Mouse (Mus musculus): Measurements from ENCODE around the gene Anxa11.
"Not testable (repeated sequence)": the region's sequence is repeated elsewhere in the genome, so short reads cannot be mapped to it uniquely, and the experiment has no call there.

Gene Anxa11

DNA sequence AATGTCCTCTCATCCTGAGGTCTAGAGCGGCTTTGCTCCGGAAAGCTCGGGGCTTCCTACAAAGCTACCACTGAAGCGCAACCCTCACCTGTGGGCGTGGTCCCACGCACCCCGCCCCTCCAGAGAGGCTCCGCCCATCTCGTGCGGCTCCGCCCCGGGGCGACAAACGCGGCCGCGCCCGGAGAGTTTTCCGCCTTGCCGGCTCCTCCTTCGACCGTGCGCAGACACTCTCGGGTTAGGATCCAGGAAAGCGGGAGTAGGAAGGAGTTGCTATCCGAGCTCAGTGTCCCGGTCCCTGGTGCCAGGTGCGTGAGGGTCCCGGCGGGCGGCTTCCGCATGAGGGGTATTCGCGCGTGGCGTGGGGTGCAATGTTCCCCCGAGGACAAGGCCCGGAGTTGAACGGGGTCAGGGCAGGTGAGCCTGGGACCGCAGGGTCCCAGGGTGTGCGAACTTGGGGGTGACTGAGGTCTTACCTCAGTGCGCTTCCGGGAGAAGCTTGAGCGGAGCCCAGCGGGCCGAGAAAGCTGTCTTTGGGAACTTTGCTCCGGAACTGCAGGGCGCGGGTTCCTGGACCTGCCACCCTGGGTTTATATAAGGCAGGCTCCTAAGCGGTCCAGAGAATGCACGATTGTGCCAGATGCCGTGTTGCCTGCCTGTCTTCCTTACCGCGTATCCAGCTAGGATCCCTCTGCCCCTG lies at the start of gene Anxa11:
Gene Anxa11, plus strand, starts transcription at position 166 of the 697 bp plus-strand sequence.
- peak; percentile 89 to 96 for DNase-seq

DNA sequence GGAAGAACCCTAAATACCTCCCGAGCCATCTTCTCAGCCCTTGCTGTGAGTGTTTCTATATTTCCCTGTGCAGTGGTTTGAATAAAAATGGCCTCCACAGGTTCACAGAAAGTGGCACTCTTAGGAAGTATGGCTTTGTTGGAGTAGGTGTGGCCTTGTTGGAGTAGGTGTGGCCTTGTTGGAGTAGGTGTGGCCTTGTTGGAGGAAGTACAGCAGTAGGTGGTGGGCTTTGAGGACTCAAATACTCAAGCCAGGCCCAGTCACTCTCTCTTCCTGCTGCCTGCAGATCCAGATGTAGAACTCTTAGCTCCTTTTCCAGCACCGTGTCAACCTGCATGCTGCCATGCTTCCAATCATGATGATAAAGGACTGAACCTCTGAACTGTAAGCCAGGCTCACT lies 47.6 kb upstream of the Anxa11 start:
- DNase-seq: no peak

DNA sequence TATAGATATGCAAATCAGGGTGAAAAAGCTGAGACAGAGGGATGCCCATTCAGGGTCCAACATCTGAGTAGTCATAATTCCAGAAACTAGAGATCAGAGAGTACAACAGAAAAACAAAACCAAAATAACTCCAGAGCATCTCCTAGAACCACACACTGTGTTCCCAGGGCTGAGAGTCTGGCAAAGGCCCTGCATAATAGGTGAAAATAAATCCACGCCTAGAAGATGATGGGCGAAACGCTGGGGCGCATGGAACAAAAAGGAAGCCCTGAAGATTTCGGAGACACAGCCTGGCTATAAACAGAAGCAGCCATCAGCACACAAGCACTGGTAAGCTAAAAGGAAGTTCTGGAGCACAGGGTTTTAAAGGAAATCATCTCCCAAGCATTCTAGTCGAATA lies 46.9 kb upstream of the Anxa11 start:
- no peak for DNase-seq

DNA sequence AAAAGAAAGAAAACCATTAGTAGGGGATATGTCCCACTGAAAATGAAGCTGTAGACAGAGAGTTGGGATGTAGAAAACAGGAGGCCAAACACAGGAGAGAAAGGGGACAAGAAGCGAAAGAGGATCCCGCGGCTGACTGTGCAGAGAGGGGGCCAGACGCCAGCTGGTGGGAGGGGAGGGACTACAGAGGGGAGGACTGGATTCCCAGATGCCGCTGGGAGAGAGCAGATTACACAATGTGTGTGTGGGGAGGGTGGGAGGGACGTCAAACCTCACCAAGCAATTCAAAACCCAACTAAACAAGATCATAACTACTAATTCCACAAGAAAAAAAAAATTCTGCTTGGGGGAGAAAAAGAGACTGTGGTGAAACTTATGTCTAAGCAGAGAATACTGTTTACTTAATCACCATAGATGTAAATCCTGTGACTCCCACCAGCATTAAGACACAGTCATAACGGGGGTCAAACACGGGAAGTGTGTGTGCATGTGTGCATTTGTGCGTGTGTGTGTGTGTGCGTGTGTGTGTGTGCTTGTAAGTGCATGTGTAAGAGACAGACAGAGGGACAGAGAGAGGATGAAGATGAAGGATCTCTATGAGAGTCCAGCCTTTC lies 46.3 kb upstream of the Anxa11 start:
- no peak for DNase-seq

DNA sequence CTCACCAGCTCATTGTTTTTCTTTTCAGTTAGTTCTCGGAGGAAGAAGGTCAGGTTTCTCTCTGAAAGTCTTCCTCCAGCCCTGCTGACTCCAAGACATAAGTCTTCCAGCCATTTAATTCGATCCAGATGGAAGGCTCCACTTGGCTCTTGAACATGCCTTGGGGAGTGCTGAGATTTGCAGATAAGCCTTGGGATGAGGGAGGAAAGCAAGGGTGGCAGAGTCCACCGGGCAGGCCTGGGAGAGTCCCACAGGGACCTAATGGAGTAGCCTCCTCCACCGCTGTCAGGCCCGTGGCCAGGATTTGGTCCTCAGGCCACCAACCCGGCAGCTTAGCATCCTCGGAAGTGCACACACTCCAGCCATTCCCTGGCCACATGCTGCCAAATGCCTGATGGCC lies 45.3 kb upstream of the Anxa11 start:
- DNase-seq: no peak

DNA sequence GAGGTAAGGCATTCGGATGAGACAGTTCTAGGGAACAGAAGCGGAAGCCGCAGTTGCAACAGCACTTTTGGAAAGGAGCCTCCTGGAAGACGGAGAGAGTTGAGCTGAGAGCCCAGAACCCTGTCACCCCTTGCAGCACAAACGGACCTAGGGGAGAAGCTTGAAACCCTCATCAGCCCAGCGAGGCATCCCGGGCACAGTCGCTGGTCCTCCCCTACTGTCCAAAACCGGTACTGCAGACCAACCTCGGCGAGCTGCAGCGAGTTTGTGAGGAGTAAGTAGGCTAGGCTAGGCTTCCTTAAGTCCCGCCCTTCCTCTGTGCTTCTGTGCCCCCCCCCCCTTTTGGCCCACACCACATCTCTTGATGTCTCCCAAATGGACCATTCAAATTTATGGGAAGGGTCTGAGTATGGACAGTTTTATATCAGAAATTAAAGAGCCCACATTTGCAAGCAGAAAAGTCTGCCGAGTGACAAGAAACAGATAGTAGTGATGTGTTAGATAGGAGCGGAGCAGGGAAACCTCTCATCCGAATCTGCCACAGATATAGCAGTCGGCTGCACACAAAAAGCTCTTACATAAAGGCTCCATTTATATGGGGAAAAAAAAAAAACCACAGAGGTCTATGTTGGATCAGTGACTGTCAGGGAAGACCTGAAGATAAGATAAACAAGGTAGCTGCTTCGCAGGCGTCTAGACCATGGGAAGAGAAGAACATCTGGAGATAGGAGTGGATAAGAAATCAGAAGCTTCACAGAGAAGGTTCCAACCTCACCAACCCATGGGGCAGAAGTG lies 41.6 kb upstream of the Anxa11 start:
- peak; percentile 61 to 83 for DNase-seq

DNA sequence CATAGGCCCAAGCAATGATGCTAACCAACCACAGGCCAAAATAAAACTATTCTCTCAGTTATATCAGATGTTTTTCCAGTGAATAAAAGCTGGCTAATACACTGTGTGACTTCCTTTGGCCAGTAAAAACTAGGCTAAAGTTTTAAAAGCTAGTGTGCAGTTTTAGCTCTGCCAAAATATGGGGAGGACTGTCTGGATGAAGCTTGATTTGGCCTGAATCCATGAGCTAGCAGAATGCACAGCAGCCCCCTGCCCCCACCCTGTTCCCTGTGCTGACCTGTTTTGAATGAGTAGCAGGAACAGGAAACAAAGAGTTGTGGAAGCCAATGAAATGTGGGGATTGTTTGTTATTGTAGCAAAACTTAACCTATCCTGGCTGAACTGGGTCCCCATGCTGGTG lies 39.4 kb upstream of the Anxa11 start:
- DNase-seq: no peak

DNA sequence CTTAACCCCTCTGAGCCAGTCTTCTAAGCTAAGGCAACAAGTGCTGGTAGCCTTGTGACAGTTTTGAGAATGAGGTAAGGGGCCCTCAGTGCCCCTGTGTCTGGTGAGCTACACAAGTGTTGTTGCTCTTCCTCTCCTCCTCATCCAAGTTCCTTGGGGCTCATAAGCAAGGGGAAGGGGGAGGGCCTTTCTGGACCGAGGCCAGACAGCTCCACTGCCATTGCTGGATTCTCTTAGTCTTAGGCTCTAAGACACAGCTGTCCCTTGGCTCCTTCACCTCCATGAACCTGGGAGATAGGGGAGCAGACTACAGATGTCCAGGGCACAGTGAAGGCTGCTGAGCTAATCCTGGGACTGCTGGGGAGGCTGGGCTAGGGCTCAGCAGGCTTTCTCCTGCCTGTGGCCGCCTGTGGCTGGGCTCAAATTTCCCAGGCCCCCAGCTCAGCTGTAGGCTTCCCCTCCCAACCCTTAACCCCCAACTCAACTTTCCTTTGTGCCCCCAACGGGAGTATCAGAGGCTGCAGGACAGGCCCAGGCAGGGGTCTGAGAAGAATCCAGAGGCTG lies 38.6 kb upstream of the Anxa11 start:
- no peak for DNase-seq

DNA sequence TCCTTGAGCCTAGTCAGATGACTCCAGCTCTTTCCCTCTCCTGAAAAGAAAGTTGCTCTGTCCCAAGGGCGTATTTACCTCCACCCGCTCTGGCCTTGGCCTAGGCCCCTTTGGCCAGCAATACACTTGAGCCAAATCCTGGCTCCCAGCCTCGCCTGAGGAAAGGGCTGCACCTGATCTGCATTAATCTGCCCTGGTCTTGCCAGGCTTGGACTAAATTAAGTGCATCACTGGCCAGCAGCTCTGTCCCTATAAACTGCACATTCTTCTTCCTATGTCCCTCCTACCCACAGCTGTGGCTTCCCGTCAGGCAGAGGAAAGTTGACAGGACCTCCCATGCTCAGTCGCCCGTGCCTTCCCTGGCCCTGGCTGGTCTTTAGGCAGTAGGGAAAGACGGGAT lies 36.1 kb upstream of the Anxa11 start:
- no peak for DNase-seq

DNA sequence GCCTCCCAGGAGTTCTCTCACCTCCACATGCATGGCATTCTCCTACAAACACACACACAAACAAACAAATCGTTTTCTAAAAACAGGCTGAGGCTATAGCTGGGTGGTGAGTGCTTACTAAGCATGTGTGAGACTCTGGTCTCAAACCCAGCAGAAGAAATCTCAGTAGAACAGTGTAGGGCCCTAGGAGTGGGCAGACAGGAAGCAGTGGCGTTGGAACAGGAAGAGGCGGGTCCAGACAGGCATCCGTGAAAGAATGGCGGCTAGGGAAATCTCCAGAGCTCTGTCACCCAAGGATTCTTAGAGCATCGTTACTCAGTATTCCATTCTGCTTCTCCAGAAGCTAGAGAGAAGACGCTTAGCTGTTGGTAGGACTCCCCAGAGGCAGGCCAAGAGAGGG lies 35.4 kb upstream of the Anxa11 start:
- DNase-seq: no peak

DNA sequence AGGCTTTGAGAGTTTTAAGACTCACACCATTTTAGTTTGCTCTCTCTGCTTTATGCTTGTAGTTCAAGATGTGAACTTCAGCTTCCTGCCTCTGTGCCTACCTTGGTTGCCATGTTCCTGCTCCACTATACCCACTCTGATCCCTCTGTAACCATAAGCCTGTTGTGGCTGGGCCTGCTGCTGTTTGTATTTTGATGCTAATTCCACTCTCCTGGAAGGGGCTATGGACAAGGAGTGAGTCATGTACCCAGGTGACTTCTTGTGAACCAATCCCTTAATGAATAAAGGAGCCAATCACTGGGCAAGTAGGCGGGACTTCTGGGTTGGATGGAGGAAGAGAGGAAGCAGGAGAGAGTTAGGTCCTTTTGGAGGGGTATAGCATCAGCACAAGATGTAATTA lies 30.9 kb upstream of the Anxa11 start:
- not testable (repeated sequence) for DNase-seq

DNA sequence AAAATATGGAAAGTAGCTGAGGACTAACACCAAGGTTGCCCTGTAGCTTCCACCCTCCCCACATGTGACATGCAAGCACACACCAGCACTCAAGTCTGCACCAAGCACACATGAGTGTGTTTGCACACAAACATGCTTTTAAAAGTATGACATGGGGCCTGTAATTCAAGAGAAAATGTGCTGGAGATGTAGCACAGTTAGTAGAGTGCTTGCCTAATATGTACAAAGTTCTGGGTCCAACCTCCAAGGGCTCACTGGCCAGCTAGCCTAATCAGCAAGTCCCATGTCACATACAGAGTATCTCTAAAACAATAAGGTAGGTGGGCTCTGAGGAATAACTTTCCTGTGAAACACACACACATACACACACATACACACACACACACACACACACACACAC lies 27.8 kb upstream of the Anxa11 start:
- no peak for DNase-seq

DNA sequence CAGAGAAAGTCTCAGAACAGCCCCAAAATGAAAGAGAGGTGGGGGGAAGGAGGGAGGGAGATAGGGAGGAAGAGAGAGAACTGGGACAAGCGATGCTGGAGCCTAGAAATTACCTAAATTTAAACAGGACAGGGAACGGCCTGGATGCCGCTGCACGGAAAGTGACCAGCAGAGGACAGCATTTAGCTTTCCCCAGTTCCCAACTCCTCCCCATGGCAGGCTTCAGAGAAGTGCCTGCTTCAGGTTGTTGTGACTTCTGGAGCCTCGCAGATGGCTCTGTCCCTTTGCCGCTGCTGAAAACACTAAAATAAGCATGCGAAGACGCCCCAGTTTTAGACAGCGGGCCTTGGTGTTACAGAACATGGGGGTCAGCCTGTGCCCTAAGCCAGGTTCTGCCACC lies 25.5 kb upstream of the Anxa11 start:
- peak in 1 of 2 experiments; percentile 29 for DNase-seq

DNA sequence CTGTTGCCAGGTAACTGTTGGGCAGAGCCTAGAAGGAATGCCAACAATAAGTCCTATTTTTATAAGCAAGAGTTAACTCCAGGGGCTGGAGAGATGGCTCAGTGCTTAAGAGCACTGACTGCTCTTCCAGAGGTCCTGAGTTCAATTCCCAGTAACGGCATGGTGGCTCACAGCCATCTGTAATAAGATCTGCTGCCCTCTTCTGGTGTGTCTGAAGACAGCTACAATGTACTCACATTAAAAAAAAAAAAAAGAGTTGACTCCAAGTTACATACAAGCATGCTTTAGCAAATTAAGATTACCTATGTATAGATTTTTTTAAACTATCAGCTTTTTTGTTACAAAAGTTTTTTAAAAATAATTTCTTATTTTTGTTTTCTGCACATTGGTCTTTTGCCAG lies 19.4 kb upstream of the Anxa11 start:
- no peak for DNase-seq

DNA sequence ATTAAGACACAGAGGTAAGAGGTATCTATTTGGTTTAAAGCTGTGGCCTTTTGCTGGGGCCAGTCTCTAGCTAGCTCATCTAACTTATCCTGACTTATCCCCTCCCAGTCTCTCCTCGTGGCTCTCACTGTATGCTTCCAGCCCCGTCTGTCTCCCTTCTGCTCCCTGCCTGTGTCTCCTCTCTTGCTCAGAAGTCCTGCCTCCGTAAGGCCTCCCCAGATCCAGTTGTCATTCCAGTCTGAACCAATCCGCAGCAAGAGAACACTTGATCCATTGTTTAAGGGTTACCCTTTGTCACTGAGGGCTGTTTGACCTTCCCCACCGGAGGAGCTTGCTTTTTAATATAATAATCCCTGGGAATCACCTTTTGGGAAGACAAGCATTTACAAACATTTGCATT lies 17.0 kb upstream of the Anxa11 start:
- no peak for DNase-seq

DNA sequence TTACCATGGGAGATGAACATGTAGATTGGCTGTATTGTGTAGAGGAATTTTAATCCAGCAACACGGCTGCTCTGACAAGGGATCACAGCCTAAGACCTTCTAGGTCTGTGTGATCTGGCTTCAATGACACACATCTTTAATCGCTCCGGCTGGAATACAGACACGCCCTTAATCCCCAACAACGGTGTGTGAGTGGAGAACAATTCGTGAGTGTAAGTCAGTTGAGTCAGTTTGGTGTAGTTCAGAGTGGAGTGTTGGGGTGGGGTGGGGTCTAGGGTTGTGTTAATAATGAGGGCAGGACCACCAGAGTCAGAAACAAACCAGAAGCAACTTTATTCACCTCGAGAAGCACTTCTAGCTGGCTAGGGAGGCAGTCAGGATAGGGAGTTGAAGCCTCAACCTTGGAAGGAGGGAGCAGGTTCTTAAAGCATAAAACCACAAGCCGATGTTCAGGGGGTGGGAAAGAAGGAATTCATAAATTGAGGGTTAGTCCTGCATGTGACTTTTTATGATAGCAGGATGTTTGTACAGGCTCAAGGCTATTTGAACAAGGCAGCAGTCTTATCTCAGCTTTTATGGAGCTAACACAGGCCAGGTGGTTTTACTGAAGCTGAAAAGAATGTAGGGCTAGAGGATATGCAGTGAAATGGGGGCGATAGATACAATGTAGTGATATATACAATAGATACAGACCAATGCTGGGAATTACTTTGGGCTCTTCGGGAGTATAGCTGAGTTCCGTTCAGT lies 15.9 kb upstream of the Anxa11 start:
- DNase-seq: no peak

DNA sequence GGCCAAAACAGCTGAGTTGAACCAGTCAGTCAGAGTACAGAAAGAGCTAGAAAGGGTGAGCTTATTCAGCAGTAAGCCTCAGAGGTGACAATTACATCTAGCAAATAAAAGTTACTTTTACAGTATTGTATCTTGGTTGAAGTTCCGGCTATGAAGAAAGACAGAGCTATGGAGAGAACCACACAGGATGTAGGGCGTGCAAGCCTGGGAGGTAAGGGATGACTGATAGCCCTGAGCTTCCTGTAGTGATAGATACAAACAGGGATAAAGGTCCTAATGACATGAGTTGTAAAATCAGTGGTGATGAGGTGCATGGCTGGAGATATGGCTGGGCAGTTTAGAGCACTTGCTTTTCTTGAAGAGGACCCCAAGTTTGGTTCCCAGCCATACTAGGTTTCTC lies 15.1 kb upstream of the Anxa11 start:
- no peak for DNase-seq

DNA sequence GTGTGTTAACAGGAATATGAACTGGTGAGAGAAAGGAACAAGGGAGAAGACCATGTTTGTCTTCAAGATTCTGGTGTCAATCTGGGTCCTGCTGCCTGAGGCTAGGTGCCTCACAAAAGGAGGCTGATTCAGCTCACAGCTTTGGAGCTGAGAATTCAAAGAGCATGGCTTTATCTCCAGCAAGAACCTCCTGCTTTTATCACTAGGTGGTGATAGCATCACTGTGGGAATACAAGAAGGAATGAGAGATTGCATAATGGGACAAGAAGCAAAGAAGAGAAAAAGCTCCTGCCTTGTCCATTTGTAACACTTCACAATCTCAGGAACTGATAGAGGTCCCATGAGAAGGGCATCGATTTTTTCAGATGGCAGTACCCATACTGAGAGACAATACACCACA lies 10.6 kb upstream of the Anxa11 start:
- DNase-seq: no peak

DNA sequence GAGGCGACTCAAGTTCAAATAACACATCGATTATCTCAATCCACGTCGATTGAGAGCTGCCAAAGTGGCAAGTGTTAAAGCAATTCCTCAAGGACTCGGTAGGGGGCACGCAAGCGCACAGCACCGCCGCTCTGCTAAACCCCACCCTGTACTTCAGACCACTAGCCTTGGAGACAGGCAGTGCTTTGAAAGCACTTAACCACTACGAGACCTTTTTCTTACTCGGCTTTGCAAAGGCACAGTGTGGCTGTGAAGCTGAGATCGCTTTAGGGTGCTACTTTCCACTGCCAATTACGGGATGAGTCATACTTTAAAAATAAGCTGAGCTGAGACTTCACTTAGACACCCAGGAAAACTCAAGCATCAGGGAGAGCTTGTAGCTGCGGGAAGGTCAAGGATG lies 9.7 kb upstream of the Anxa11 start:
- DNase-seq: peak; percentile 34 to 73

DNA sequence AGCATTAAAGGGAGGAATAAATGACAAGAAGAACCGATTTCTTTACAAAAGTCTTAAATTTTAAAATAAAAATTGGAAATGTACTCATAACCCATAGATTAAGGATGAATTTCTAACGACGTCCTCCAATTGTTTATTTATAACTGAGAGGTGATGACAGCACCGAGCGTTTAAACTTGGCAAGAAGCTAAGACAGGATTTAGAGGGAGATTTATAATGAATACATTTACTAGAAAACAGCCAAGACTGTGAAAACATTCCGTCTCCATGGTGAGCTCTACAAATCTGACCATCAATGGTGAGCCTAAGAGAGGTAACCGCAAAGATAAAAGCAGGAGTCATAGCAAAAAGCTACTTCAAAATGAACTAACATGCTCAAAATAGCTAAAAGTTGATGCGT lies 3.5 kb upstream of the Anxa11 start:
- no peak for DNase-seq

DNA sequence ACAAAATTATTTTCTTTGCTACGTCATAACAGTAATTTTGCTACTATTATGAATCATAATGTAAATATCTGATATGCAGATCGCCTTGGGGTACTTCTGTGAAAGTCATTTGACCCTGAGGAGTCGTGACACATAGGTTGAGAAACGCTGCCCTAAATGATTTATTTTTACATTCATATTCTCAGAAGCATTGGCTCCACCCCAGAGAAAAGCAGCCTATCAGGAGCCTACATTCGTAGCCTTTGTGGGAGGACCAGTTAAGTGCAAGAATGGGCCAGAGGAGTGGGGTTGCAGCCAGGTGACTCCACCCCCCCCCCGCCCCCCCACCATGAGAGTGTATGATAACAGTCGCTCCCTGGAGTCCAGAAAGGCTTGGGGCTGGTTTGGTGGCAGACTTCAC lies 2.2 kb upstream of the Anxa11 start:
- no peak for DNase-seq

DNA sequence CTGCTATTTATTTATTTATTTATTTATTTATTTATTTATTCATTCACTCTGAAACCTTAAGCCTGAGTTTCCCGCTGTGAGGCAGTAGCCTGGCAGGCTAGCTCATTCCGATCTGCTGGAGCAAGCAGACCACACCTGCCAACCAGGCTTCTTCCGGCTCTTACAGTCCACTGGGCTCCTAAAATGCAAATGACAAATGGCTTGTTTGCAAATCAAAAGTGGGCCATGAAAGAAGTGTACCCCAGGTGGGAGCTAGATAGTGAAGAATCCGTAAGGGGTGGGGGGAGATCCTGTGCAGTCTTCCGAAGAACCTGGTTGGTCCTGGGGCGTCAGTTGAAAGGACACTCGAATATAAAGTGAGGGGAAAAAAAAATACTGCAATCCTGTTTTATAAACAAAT lies 995 bp upstream of the Anxa11 start:
- DNase-seq: no peak

DNA sequence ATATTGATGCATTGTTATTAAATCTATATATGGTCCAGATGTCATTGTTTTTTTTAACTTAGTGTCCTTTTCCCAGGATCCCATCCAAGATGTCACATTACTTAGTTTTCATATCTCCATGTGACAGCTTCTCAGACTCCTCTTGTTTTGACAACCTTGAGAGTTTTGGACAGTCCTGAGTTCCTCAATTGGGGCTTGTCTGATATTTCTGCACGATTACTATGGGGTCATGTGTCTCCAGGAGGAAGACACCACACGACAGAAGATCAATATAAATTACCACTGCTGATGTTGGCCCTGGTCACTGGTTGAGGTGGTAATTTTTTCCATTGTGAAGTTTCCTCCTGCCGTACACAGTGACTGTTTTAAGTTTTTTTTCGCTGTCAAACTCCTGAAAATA lies 377 bp upstream of the Anxa11 start:
- no peak for DNase-seq

All from spleen, adult 18-20 months (tissue).